Mouse (Mus musculus) CH12.LX (cell line): ENCODE data around the gene Pik3c2b. TPM values are rescaled to one million over a fixed set of nuclear protein-coding genes. Genes with fewer than 3 reads are reported as not detected.

Experiments used
- DNase-seq: peaks from one replicate; pipeline ENCODE4 v3.0.0-alpha.2; 2013; ENCODE audit errors: extremely low read depth
- H3K27ac ChIP-seq: 2 replicates; pipeline ENCODE4 v1.5.1; 2012; ENCODE audit warnings: low read depth, mild to moderate bottlenecking, control low read depth, moderate library complexity; ENCODE audit not compliant: insufficient read depth
- H3K27me3 ChIP-seq: replicated peaks from 2 replicates; pipeline ENCODE3; 2012; ENCODE audit warnings: inconsistent platforms
- H3K36me3 ChIP-seq, 2 experiments: replicated peaks in 1 of 2; 2 replicates each; pipeline versions ENCODE3 to v1.6.1; 2012; ENCODE audit warnings: inconsistent platforms in 1 of 2, low read length in 1 of 2, mild to moderate bottlenecking in 1 of 2, mixed read lengths in 1 of 2, moderate library complexity in 1 of 2; ENCODE audit not compliant: control insufficient read depth in 1 of 2, insufficient read depth in 1 of 2
- H3K4me1 ChIP-seq, 2 experiments: 2 replicates each; pipeline ENCODE4 v1.6.1; 2012; ENCODE audit warnings: inconsistent platforms in 1 of 2, moderate library complexity in 1 of 2; ENCODE audit not compliant: insufficient read depth in 2 of 2, control insufficient read depth in 1 of 2
- H3K4me2 ChIP-seq: 2 replicates; pipeline ENCODE4 v1.6.1; 2012; ENCODE audit warnings: low read depth, mild to moderate bottlenecking, control low read depth; ENCODE audit not compliant: poor library complexity, insufficient read depth, severe bottlenecking
- H3K4me3 ChIP-seq, 3 experiments: fragments of 150-350 bp in 1 of 3; sonication (generic) in 1 of 3; replicated peaks in 1 of 3; 2 replicates each; pipeline versions ENCODE3 to v1.5.1; 2011 to 2012; ENCODE audit warnings: low read depth in 2 of 3, low read length in 2 of 3, mild to moderate bottlenecking in 2 of 3, moderate library complexity in 2 of 3, control low read depth in 1 of 3, improper control_type of control experiment in 1 of 3, inconsistent platforms in 1 of 3, mixed read lengths in 1 of 3; ENCODE audit not compliant: poor library complexity in 1 of 3
- H3K79me2 ChIP-seq: replicated peaks from 2 replicates; pipeline ENCODE4 v1.6.1; 2012; ENCODE audit warnings: mild to moderate bottlenecking, moderate library complexity; ENCODE audit not compliant: control insufficient read depth, poor library complexity, insufficient read depth, severe bottlenecking; ENCODE audit errors: extremely low read depth
- H3K9ac ChIP-seq: 2 replicates; pipeline ENCODE4 v1.6.1; 2012; ENCODE audit warnings: low read depth, mild to moderate bottlenecking, control low read depth, moderate library complexity; ENCODE audit not compliant: insufficient read depth
- H3K9me3 ChIP-seq: replicated peaks from 2 replicates; pipeline ENCODE3; 2012; ENCODE audit warnings: low read length, inconsistent platforms, mixed read lengths
- BHLHE40 ChIP-seq: IDR thresholded peaks from 2 replicates; pipeline ENCODE4 v1.6.1; 2011; ENCODE audit warnings: mild to moderate bottlenecking, low read depth, low read length, improper control_type of control experiment
- CHD1 ChIP-seq: IDR thresholded peaks from 2 replicates; pipeline ENCODE4 v1.6.1; 2012; ENCODE audit warnings: low read depth, low read length, improper control_type of control experiment, inconsistent platforms
- CHD2 ChIP-seq: IDR thresholded peaks from 2 replicates; pipeline ENCODE4 v1.6.1; 2011; ENCODE audit warnings: low read length, improper control_type of control experiment
- E2F4 ChIP-seq: IDR thresholded peaks from 2 replicates; pipeline ENCODE4 v1.6.1; 2011; ENCODE audit warnings: low read depth, low read length, improper control_type of control experiment; ENCODE audit not compliant: insufficient replicate concordance
- EP300 ChIP-seq: IDR thresholded peaks from 2 replicates; pipeline ENCODE4 v1.6.1; 2011; ENCODE audit warnings: low read length, improper control_type of control experiment
- ETS1 ChIP-seq: conservative IDR thresholded peaks from 2 replicates; pipeline ENCODE4 v1.6.1; 2012; ENCODE audit warnings: low read depth, mild to moderate bottlenecking, inconsistent platforms, low read length, improper control_type of control experiment, moderate library complexity
- GABPA ChIP-seq: IDR thresholded peaks from 2 replicates; pipeline ENCODE4 v1.6.1; 2012; ENCODE audit warnings: low read depth, low read length, improper control_type of control experiment, inconsistent platforms; ENCODE audit not compliant: insufficient replicate concordance
- HCFC1 ChIP-seq: IDR thresholded peaks from 2 replicates; pipeline ENCODE4 v1.6.1; 2012; ENCODE audit warnings: low read depth, mild to moderate bottlenecking, inconsistent platforms, low read length, improper control_type of control experiment
- IRF4 ChIP-seq: IDR thresholded peaks from 2 replicates; pipeline ENCODE4 v1.6.1; 2014; ENCODE audit warnings: low read depth, mild to moderate bottlenecking, inconsistent platforms, low read length, improper control_type of control experiment
- JUND ChIP-seq: conservative IDR thresholded peaks from 2 replicates; pipeline ENCODE4 v1.6.1; 2011; ENCODE audit warnings: low read depth, low read length, improper control_type of control experiment
- KAT2A ChIP-seq: IDR thresholded peaks from 2 replicates; pipeline ENCODE4 v1.6.1; 2012; ENCODE audit warnings: low read length, improper control_type of control experiment, inconsistent platforms; ENCODE audit not compliant: insufficient replicate concordance
- MAX ChIP-seq: IDR thresholded peaks from 2 replicates; pipeline ENCODE4 v1.6.1; 2011; ENCODE audit warnings: low read length, improper control_type of control experiment
- MAZ ChIP-seq: IDR thresholded peaks from 2 replicates; pipeline ENCODE4 v1.6.1; 2012; ENCODE audit warnings: low read depth, mild to moderate bottlenecking, inconsistent platforms, low read length, improper control_type of control experiment, moderate library complexity
- MEF2A ChIP-seq: IDR thresholded peaks from 2 replicates; pipeline ENCODE4 v1.6.1; 2014; ENCODE audit warnings: low read depth, mild to moderate bottlenecking, inconsistent platforms, low read length, improper control_type of control experiment, borderline replicate concordance
- MXI1 ChIP-seq: IDR thresholded peaks from 2 replicates; pipeline ENCODE4 v1.6.1; 2011; ENCODE audit warnings: mild to moderate bottlenecking, low read depth, low read length, improper control_type of control experiment
- MYC ChIP-seq: IDR thresholded peaks from 2 replicates; pipeline ENCODE4 v1.6.1; 2011; ENCODE audit warnings: low read depth, mild to moderate bottlenecking, improper control_type of control experiment, low read length
- NELFE ChIP-seq: IDR thresholded peaks from 2 replicates; pipeline ENCODE4 v1.6.1; 2011; ENCODE audit warnings: low read depth, low read length, improper control_type of control experiment
- PAX5 ChIP-seq: IDR thresholded peaks from 2 replicates; pipeline ENCODE4 v1.6.1; 2012; ENCODE audit warnings: low read length, inconsistent platforms, mixed read lengths
- POLR2A ChIP-seq: IDR thresholded peaks from 2 replicates; pipeline ENCODE4 v1.6.1; 2011; ENCODE audit warnings: low read depth, mild to moderate bottlenecking, improper control_type of control experiment, low read length
- POLR2AphosphoS2 ChIP-seq: IDR thresholded peaks from 2 replicates; pipeline ENCODE4 v1.6.1; 2011; ENCODE audit warnings: low read depth, low read length, improper control_type of control experiment
- SIN3A ChIP-seq: IDR thresholded peaks from 2 replicates; pipeline ENCODE4 v1.6.1; 2012; ENCODE audit warnings: low read length, improper control_type of control experiment, inconsistent platforms
- SMC3 ChIP-seq: IDR thresholded peaks from 2 replicates; pipeline ENCODE4 v1.6.1; 2011; ENCODE audit warnings: low read depth, low read length, improper control_type of control experiment
- TBP ChIP-seq: conservative IDR thresholded peaks from 2 replicates; pipeline ENCODE4 v1.6.1; 2011; ENCODE audit warnings: low read depth, low read length, improper control_type of control experiment
- TCF12 ChIP-seq: IDR thresholded peaks from 2 replicates; pipeline ENCODE4 v1.6.1; 2014; ENCODE audit warnings: low read depth, mild to moderate bottlenecking, inconsistent platforms, low read length, improper control_type of control experiment
- UBTF ChIP-seq: IDR thresholded peaks from 2 replicates; pipeline ENCODE4 v1.6.1; 2012; ENCODE audit warnings: low read depth, mild to moderate bottlenecking, inconsistent platforms, low read length, improper control_type of control experiment, moderate library complexity
- USF1 ChIP-seq: IDR thresholded peaks from 2 replicates; pipeline ENCODE4 v1.6.1; 2014; ENCODE audit warnings: low read depth, mild to moderate bottlenecking, inconsistent platforms, low read length, improper control_type of control experiment
- USF2 ChIP-seq: conservative IDR thresholded peaks from 2 replicates; pipeline ENCODE4 v1.6.1; 2011; ENCODE audit warnings: low read depth, low read length, improper control_type of control experiment
- ZC3H11A ChIP-seq: IDR thresholded peaks from 2 replicates; pipeline ENCODE4 v1.6.1; 2012; ENCODE audit warnings: low read depth, mild to moderate bottlenecking, inconsistent platforms, low read length, improper control_type of control experiment
- ZMIZ1 ChIP-seq: IDR thresholded peaks from 2 replicates; pipeline ENCODE4 v1.6.1; 2012; ENCODE audit warnings: low read depth, mild to moderate bottlenecking, inconsistent platforms, low read length, improper control_type of control experiment
- ZNF384 ChIP-seq: IDR thresholded peaks from 2 replicates; pipeline ENCODE4 v1.6.1; 2012; ENCODE audit warnings: low read depth, low read length, improper control_type of control experiment, inconsistent platforms
- dilution Hi-C: fragments of 300-500 bp; cut with MboI; formaldehyde crosslinking; loops from 2 replicates; pipeline ENCODE4 v1.14.3; 2020; ENCODE audit warnings: low sequenced_read_pairs; ENCODE audit not compliant: extremely low pct_unique_long_range_greater_than_20kb, extremely low pct_ligation_motif_present
- in situ Hi-C: fragments of 300-500 bp; cut with MboI; formaldehyde crosslinking; loops from 3 replicates; pipeline ENCODE4 v1.14.3; 2019; ENCODE audit warnings: low sequenced_read_pairs, low pct_ligation_motif_present, low pct_unique_long_range_greater_than_20kb, mixed read lengths
- polyA plus RNA-seq: library from polyadenylated mRNA; unstranded; fragments of >175 nt; gene quantifications from 2 replicates; pipeline ENCODE4 v1.2.1, GENCODE M21; 2012; ENCODE audit warnings: low read depth; ENCODE audit not compliant: insufficient read length
- total RNA-seq, 2 experiments: library from RNA; depleted of rRNA; stranded (reverse); fragments of 300-350 nt in 1 of 2; fragments of >200 nt in 1 of 2; gene quantifications; 2 replicates each; pipeline ENCODE4 v1.2.3; 2012 to 2014

Pik3c2b gene
- total and polyA plus RNA-seq, 3 experiments = 8.7 to 16.5 (median 12.0) TPM

DNA sequence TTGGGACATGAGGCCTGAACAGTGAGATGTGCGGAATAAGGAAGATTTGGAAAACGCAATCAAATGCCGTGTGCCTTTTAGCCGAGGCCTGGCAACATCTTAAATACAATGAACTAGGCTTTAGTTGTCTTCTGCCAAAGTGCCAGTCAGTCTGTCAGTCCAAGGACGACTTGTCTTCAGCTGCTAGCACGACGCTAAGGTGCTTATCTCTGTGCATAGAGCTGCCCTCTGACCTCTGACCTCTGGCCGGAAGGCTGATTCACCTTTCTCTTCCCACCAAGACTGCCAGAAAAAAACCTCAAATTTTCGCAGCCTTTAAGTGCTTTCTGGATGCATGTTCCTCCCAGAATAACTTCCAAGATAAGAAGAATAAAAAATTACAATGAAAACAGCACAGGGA, 81.9 kb downstream of the Pik3c2b start:
- Histone ChIP-seq H3K79me2 (peaks cover 11% of the 10 kb centered on the region), H3K4me3 (no peak overlapping the region), H3K27me3 (no peaks in the 10 kb centered on the region), H3K27ac (no peak overlapping the region), H3K9ac (no peak overlapping the region), H3K36me3 (peaks cover 0 to under 1% of the 10 kb centered on the region in 2 experiments), H3K9me3 (no peaks in the 10 kb centered on the region), H3K4me2 (no peak overlapping the region), H3K4me1 (peaks cover 0 to 4% of the 10 kb centered on the region in 2 experiments; a peak in 2 of 4 replicates)
- dilution Hi-C loops = no loop called here
- in situ Hi-C loops = no loop called here
- DNase-seq = no peak
- no peak for TF ChIP-seq ETS1
- no peak for TF ChIP-seq MYC
- no peak for TF ChIP-seq CHD1
- TF ChIP-seq USF2 = no peak
- TF ChIP-seq TCF12 = no peak
- TF ChIP-seq SMC3 = no peak
- TF ChIP-seq UBTF = no peak
- no peak for TF ChIP-seq PAX5
- no peak for TF ChIP-seq MAZ
- TF ChIP-seq POLR2AphosphoS2 = no peak
- TF ChIP-seq E2F4 = no peak

DNA sequence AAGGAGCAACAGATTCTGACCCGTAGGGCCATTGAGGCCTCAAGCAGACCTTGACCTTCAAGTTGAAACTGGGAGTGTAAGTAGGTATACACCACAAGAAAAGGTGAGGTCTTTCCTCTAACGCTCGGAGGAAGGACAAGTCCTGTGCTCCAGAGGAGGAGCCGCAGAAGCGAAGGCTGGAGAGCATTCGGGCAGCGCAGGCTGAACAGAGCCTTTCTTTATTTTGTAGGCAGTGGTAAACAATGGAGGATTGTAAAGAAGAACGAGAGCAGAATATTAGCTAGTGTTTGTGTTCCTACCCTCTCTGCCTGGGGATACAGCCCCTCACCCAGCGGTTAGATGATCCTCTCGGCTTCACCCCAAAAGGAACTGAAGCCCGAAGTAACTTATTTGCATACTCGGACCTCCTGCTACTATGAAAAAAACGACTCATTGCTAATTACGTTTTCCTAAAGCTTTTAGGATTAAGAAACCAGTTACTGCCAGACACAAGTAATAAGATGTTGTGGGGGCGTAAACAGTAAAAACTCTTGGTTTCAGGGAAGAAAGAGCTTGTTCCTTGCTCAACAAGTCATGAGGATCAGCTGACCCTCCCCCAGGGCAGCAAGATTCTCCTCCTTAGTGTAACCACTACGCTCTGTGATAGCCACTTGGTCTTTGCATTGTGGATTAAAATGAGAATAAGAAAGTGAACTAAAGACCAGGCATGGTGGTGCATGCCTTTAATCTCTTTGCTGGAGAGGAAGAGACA, 84.2 kb downstream of the Pik3c2b start:
- dilution Hi-C loops (no loop called here), in situ Hi-C loops (no loop called here)
- H3K27me3 ChIP-seq = no peaks in the 10 kb centered on the region
- no peaks in the 10 kb centered on the region for H3K9me3 ChIP-seq
- peak overlapping the region; percentile 46 to 99 (median 64) for H3K4me3 ChIP-seq
- H3K36me3 ChIP-seq = peaks cover 18 to 21% of the 10 kb centered on the region in 2 experiments
- H3K27ac ChIP-seq = peak overlapping the region; percentile 96
- H3K79me2 ChIP-seq = peaks cover 35% of the 10 kb centered on the region
- peak; percentile 55 for DNase-seq
- peaks cover 0 to 4% of the 10 kb centered on the region in 2 experiments; a peak in 2 of 4 replicates for H3K4me1 ChIP-seq
- H3K9ac ChIP-seq = peak overlapping the region; percentile 96
- H3K4me2 ChIP-seq = peak overlapping the region; percentile 95
- TF ChIP-seq CHD2 = peak; percentile 73
- no peak for TF ChIP-seq SMC3
- TF ChIP-seq KAT2A = 0 out of 2 replicates have a peak, but pooled peaks have one; percentile 31
- peak; percentile 65; the same call in 1 of the 2 replicates for TF ChIP-seq MEF2A
- TF ChIP-seq SIN3A = peak; percentile 67; the same call in 1 of the 2 replicates
- no peak for TF ChIP-seq USF2
- TF ChIP-seq JUND = 0 out of 2 replicates have a peak, but pooled peaks have one; percentile 32
- TF ChIP-seq CHD1 = peak; percentile 92
- TF ChIP-seq ZNF384 = peak; percentile 88
- TF ChIP-seq ZC3H11A = no peak
- no peak for TF ChIP-seq GABPA
- 0 out of 2 replicates have a peak, but pooled peaks have one; percentile 26 for TF ChIP-seq MAZ
- TF ChIP-seq USF1 = no peak
- no peak; the same call in 1 of the 2 replicates for TF ChIP-seq HCFC1
- peak; percentile 72 for TF ChIP-seq POLR2A
- TF ChIP-seq TCF12 = peak; percentile 65
- TF ChIP-seq E2F4 = no peak
- TF ChIP-seq IRF4 = peak; percentile 66; the same call in 1 of the 2 replicates
- peak; percentile 66 for TF ChIP-seq EP300
- TF ChIP-seq ZMIZ1 = peak; percentile 78
- no peak for TF ChIP-seq PAX5
- TF ChIP-seq NELFE = peak; percentile 80
- no peak for TF ChIP-seq MAX
- TF ChIP-seq MXI1 = no peak
- TF ChIP-seq MYC = peak; percentile 41; the same call in 1 of the 2 replicates
- no peak; the same call in 1 of the 2 replicates for TF ChIP-seq BHLHE40
- 0 out of 2 replicates have a peak, but pooled peaks have one; percentile 53 for TF ChIP-seq UBTF
- TF ChIP-seq TBP = peak; percentile 60; the same call in 1 of the 2 replicates
